Mouse (Mus musculus): ENCODE data around the gene Pla2g3.

DNA sequence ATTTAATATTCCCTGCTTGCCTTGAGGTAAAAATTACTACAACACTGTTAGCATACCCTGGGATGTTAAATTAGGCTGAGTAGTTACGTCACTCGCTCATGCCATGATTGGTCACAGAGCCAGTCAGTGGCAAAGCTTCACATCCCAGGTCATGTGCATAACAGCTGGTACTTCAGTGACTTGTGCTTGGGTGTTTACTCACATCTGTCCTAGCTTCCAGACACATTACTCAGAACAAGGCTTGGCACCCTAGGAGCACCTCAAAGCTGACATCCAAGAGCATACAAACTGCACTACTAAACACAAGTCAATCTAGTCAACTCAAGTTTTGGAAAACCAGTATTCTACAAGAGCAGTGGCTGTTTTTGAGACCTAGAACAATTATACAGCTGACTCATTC, 45.0 kb upstream of the Pla2g3 start:
- TF ChIP-seq MAFK (IDR thresholded peaks at IDR 0.05; ENCODE audit: insufficient read depth, low read depth, low read length), result no peak
- TF ChIP-seq HCFC1 (IDR thresholded peaks at IDR 0.05; ENCODE audit: borderline replicate concordance, insufficient read depth, low read length), result no peak
- TF ChIP-seq CHD2 (IDR thresholded peaks at IDR 0.05; ENCODE audit: low read depth, low read length), result no peak
- TF ChIP-seq ZNF384 (IDR thresholded peaks at IDR 0.05; ENCODE audit: low read depth, low read length), result no peak
- no peak for TF ChIP-seq ZC3H11A (IDR thresholded peaks at IDR 0.05; ENCODE audit: borderline replicate concordance, low read depth, low read length)

Measured in ES-E14 (cell line).